Mouse (Mus musculus) MEL (cell line): ENCODE measurements at regions not wholly inside any gene's neighbourhood (a gene's known extent, or its start where the extent isn't known, plus 50 kb on each side); places are given as distances from the start of the nearest gene placed in this dataset.

Source experiments
- DNase-seq: peaks from one replicate; pipeline ENCODE4 v3.0.0; 2011; ENCODE audit warnings: low read depth, low spot score
- H3K27ac ChIP-seq: 2 replicates; pipeline ENCODE4 v1.5.1; 2012; ENCODE audit warnings: low read depth, mild to moderate bottlenecking, control low read depth, low read length, moderate library complexity; ENCODE audit not compliant: control insufficient read depth
- H3K27me3 ChIP-seq, 2 experiments: fragments of 150-350 bp in 1 of 2; sonication (generic) in 1 of 2; 2 replicates each; pipeline ENCODE4 v1.6.1; 2012; ENCODE audit warnings: low read length in 2 of 2, mild to moderate bottlenecking in 2 of 2, improper control_type of control experiment in 1 of 2, moderate library complexity in 1 of 2; ENCODE audit not compliant: insufficient read depth in 2 of 2, control insufficient read depth in 1 of 2
- H3K36me3 ChIP-seq, 2 experiments: 2 replicates each; pipeline ENCODE4 v1.6.1; 2012 to 2014; ENCODE audit warnings: low read length in 2 of 2, improper control_type of control experiment in 1 of 2, inconsistent platforms in 1 of 2, mild to moderate bottlenecking in 1 of 2; ENCODE audit not compliant: insufficient read depth in 2 of 2, control insufficient read depth in 1 of 2
- H3K4me1 ChIP-seq, 2 experiments: fragments of 150-350 bp in 1 of 2; sonication (generic) in 1 of 2; 2 replicates each; pipeline ENCODE4 v1.6.1; 2012; ENCODE audit warnings: low read length in 2 of 2, improper control_type of control experiment in 1 of 2, mild to moderate bottlenecking in 1 of 2; ENCODE audit not compliant: insufficient read depth in 2 of 2, control insufficient read depth in 1 of 2
- H3K4me3 ChIP-seq, 2 experiments: fragments of 150-350 bp in 1 of 2; sonication (generic) in 1 of 2; 2 replicates each; pipeline ENCODE4 v1.5.1; 2012; ENCODE audit warnings: low read depth in 2 of 2, low read length in 2 of 2, mild to moderate bottlenecking in 2 of 2, moderate library complexity in 2 of 2, control low read depth in 1 of 2, improper control_type of control experiment in 1 of 2; ENCODE audit not compliant: control insufficient read depth in 1 of 2, insufficient read depth in 1 of 2
- H3K79me2 ChIP-seq: 2 replicates; pipeline ENCODE4 v1.6.1; 2012; ENCODE audit warnings: mild to moderate bottlenecking, low read length, moderate library complexity; ENCODE audit not compliant: control insufficient read depth, poor library complexity, insufficient read depth
- H3K9ac ChIP-seq: 2 replicates; pipeline ENCODE4 v1.6.1; 2012; ENCODE audit warnings: low read depth, mild to moderate bottlenecking, control low read depth, low read length, moderate library complexity; ENCODE audit not compliant: control insufficient read depth, poor library complexity, severe bottlenecking
- H3K9me3 ChIP-seq: fragments of 150-350 bp; sonication (generic); replicated peaks from 2 replicates; pipeline ENCODE4 v1.6.1; 2012; ENCODE audit warnings: mild to moderate bottlenecking, low read length, improper control_type of control experiment, moderate library complexity; ENCODE audit not compliant: insufficient read depth
- BHLHE40 ChIP-seq: IDR thresholded peaks from 2 replicates; pipeline ENCODE4 v1.6.1; 2012; ENCODE audit warnings: low read depth, mild to moderate bottlenecking, inconsistent platforms, low read length, improper control_type of control experiment, borderline replicate concordance
- CHD1 ChIP-seq: IDR thresholded peaks from 2 replicates; pipeline ENCODE4 v1.6.1; 2012; ENCODE audit warnings: low read depth, mild to moderate bottlenecking, inconsistent platforms, low read length, improper control_type of control experiment
- CHD2 ChIP-seq: IDR thresholded peaks from 2 replicates; pipeline ENCODE4 v1.6.1; 2011; ENCODE audit warnings: low read length, improper control_type of control experiment
- E2F4 ChIP-seq: IDR thresholded peaks from 2 replicates; pipeline ENCODE4 v1.6.1; 2011; ENCODE audit warnings: low read depth, low read length, improper control_type of control experiment, borderline replicate concordance
- ELF1 ChIP-seq: IDR thresholded peaks from 2 replicates; pipeline ENCODE4 v1.6.1; 2014; ENCODE audit warnings: low read depth, mild to moderate bottlenecking, inconsistent platforms, low read length, improper control_type of control experiment, moderate library complexity
- GABPA ChIP-seq: IDR thresholded peaks from 2 replicates; pipeline ENCODE4 v1.6.1; 2012; ENCODE audit warnings: low read depth, mild to moderate bottlenecking, inconsistent platforms, low read length, improper control_type of control experiment, moderate library complexity
- KAT2A ChIP-seq: conservative IDR thresholded peaks from 2 replicates; pipeline ENCODE4 v1.6.1; 2012; ENCODE audit warnings: low read depth, low read length, improper control_type of control experiment, inconsistent platforms
- MAZ ChIP-seq: IDR thresholded peaks from 2 replicates; pipeline ENCODE4 v1.6.1; 2012; ENCODE audit warnings: low read depth, mild to moderate bottlenecking, inconsistent platforms, low read length, improper control_type of control experiment
- MEF2A ChIP-seq: IDR thresholded peaks from 2 replicates; pipeline ENCODE4 v1.6.1; 2014; ENCODE audit warnings: low read depth, mild to moderate bottlenecking, inconsistent platforms, low read length, improper control_type of control experiment; ENCODE audit not compliant: poor library complexity, insufficient replicate concordance, severe bottlenecking; ENCODE audit errors: extremely low read depth
- MXI1 ChIP-seq: IDR thresholded peaks from 2 replicates; pipeline ENCODE4 v1.6.1; 2011; ENCODE audit warnings: mild to moderate bottlenecking, low read depth, low read length, improper control_type of control experiment
- MYC ChIP-seq: IDR thresholded peaks from 2 replicates; pipeline ENCODE4 v1.6.1; 2011; ENCODE audit warnings: low read depth, mild to moderate bottlenecking, low read length, improper control_type of control experiment, moderate library complexity
- POLR2A ChIP-seq, 2 experiments: IDR thresholded peaks; 2 replicates each; pipeline ENCODE4 v1.6.1; 2011 to 2012; ENCODE audit warnings: low read length in 2 of 2, mild to moderate bottlenecking in 2 of 2, control low read depth in 1 of 2, improper control_type of control experiment in 1 of 2, low read depth in 1 of 2, moderate library complexity in 1 of 2; ENCODE audit not compliant: control insufficient read depth in 1 of 2, insufficient read depth in 1 of 2, poor library complexity in 1 of 2
- POLR2AphosphoS2 ChIP-seq: IDR thresholded peaks from 2 replicates; pipeline ENCODE4 v1.6.1; 2011; ENCODE audit warnings: low read length, improper control_type of control experiment
- RAD21 ChIP-seq: IDR thresholded peaks from 2 replicates; pipeline ENCODE4 v1.6.1; 2011; ENCODE audit warnings: mild to moderate bottlenecking, low read depth, low read length, improper control_type of control experiment
- RCOR1 ChIP-seq: IDR thresholded peaks from 2 replicates; pipeline ENCODE4 v1.6.1; 2012; ENCODE audit warnings: low read depth, mild to moderate bottlenecking, inconsistent platforms, low read length, improper control_type of control experiment
- SIN3A ChIP-seq: IDR thresholded peaks from 2 replicates; pipeline ENCODE4 v1.6.1; 2012; ENCODE audit warnings: low read length, improper control_type of control experiment, inconsistent platforms
- SMC3 ChIP-seq: IDR thresholded peaks from 2 replicates; pipeline ENCODE4 v1.6.1; 2011; ENCODE audit warnings: low read depth, low read length, improper control_type of control experiment
- UBTF ChIP-seq: IDR thresholded peaks from 2 replicates; pipeline ENCODE4 v1.6.1; 2012; ENCODE audit warnings: low read depth, mild to moderate bottlenecking, inconsistent platforms, low read length, improper control_type of control experiment, moderate library complexity, borderline replicate concordance; ENCODE audit not compliant: insufficient read depth
- USF1 ChIP-seq: IDR thresholded peaks from 2 replicates; pipeline ENCODE4 v1.6.1; 2014; ENCODE audit warnings: low read depth, mild to moderate bottlenecking, inconsistent platforms, low read length, improper control_type of control experiment, moderate library complexity
- ZC3H11A ChIP-seq: IDR thresholded peaks from 2 replicates; pipeline ENCODE4 v1.6.1; 2012; ENCODE audit warnings: low read depth, mild to moderate bottlenecking, inconsistent platforms, low read length, improper control_type of control experiment
- ZKSCAN1 ChIP-seq: IDR thresholded peaks from 2 replicates; pipeline ENCODE4 v1.6.1; 2012; ENCODE audit warnings: low read depth, mild to moderate bottlenecking, inconsistent platforms, low read length, improper control_type of control experiment, moderate library complexity

GRCm38 (mm10) chr3:140476534-140476933, 735.6 kb downstream of the Pdha2 start:
- no peak overlapping the region for H3K9ac ChIP-seq
- no peaks in the 10 kb centered on the region for H3K79me2 ChIP-seq
- no peak overlapping the region for H3K4me3 ChIP-seq
- H3K9me3 ChIP-seq = no peaks in the 10 kb centered on the region
- TF ChIP-seq BHLHE40 = no peak
- TF ChIP-seq ZKSCAN1 = no peak
- no peak for TF ChIP-seq SMC3
- no peak for TF ChIP-seq MAZ
- no peak for TF ChIP-seq UBTF
- TF ChIP-seq MEF2A = no peak
- no peak for TF ChIP-seq SIN3A
- H3K27me3 ChIP-seq = no peaks in the 10 kb centered on the region
- no peak for DNase-seq
- H3K4me1 ChIP-seq = no peaks in the 10 kb centered on the region
- H3K27ac ChIP-seq = no peak overlapping the region
- no peaks in the 10 kb centered on the region for H3K36me3 ChIP-seq

- TF ChIP-seq BHLHE40 (no peak), ZKSCAN1 (no peak), CHD2 (no peak), ZC3H11A (no peak), RCOR1 (no peak), POLR2AphosphoS2 (no peak), USF1 (no peak), GABPA (no peak), RAD21 (no peak), E2F4 (no peak), MYC (no peak), ELF1 (no peak), KAT2A (no peak), MXI1 (no peak), CHD1 (no peak), POLR2A (IDR thresholded peaks at IDR 0.05; ENCODE audit: control insufficient read depth in 1 of 2, insufficient read depth in 1 of 2, low read depth in 1 of 2, low read length in 2 of 2, poor library complexity in 1 of 2) (no peak), SMC3 (no peak)
- Histone ChIP-seq H3K27ac (no peak overlapping the region), H3K27me3 (no peaks in the 10 kb centered on the region), H3K9ac (no peak overlapping the region), H3K9me3 (no peaks in the 10 kb centered on the region), H3K36me3 (no peaks in the 10 kb centered on the region), H3K4me3 (no peak overlapping the region), H3K79me2 (no peaks in the 10 kb centered on the region), H3K4me1 (no peaks in the 10 kb centered on the region)
- DNase-seq = no peak
Observed at GRCm38 (mm10) chr3:140452513-140452912, 759.6 kb downstream of the Pdha2 start.
